ENCODE assay signal across 9 mouse cellular contexts in genomic region chr9:29145901-29146300, GRCm38 (mm10).
DNase-seq lines count a peak whose midpoint lies in the region; ATAC-seq and TF ChIP-seq lines count a peak whose summit lies in the region.
"Had no signal": no experiment of that assay in that cellular context is flagged by ENCODE, and none has a peak within 500 bp of the region (broad histone marks: within the 10 kb centered on the region; RNA-seq: fewer than 3 reads in every experiment).

No protein-coding gene starts in this region.

- no peak overlapping the region for H3K9ac ChIP-seq in neural tube, embryonic 11.5 days (ENCODE audit: low read length)
- H3K9ac ChIP-seq: intestine, embryonic 15.5 days had no signal

- ATAC-seq in neural tube, embryonic 11.5 days (ENCODE audit: insufficient read depth, low FRiP score, low TSS enrichment), result no peak
- ATAC-seq: intestine, embryonic 15.5 days had no signal

- H3K27me3 ChIP-seq in neural tube, embryonic 11.5 days (ENCODE audit: control insufficient read depth, insufficient read depth, low read length), result no peaks in the 10 kb centered on the region
- H3K27me3 ChIP-seq: intestine, embryonic 15.5 days had no signal

- intact Hi-C loops in gastrocnemius, postnatal 36 days (cut with DNase I), result no loop called here

- TF ChIP-seq CTCF in layer of hippocampus, adult 2 months (conservative IDR thresholded peaks at IDR 0.05), result no peak

- no peak overlapping the region for H3K4me2 ChIP-seq in neural tube, embryonic 11.5 days (ENCODE audit: low read depth)
- H3K4me2 ChIP-seq: intestine, embryonic 15.5 days had no signal

- H3K27ac ChIP-seq in layer of hippocampus, adult 2 months, result no peak overlapping the region
- H3K27ac ChIP-seq in neural tube, embryonic 11.5 days (ENCODE audit: low read depth, low read length), result no peak overlapping the region
- H3K27ac ChIP-seq: intestine, embryonic 15.5 days had no signal

- no peak overlapping the region for H3K4me3 ChIP-seq in layer of hippocampus, adult 2 months
- no peak overlapping the region for H3K4me3 ChIP-seq in neural tube, embryonic 11.5 days (ENCODE audit: low read depth, low read length)
- H3K4me3 ChIP-seq: intestine, embryonic 15.5 days had no signal

- peak; percentile 16 for DNase-seq in layer of hippocampus, adult 9-10 months (ENCODE audit: low spot score)
- DNase-seq in layer of hippocampus, adult 2 months (ENCODE audit: low spot score in 2 of 2), result no peak
- DNase-seq in adrenal gland, adult 8-10 months, result peak; percentile 13
- peak; percentile 67 for DNase-seq in heart, postnatal 4 days
- DNase-seq in neural tube, embryonic 11.5 days (ENCODE audit: low spot score), result peak; percentile 56
- DNase-seq in gastrocnemius, postnatal 36 days, result no peak
- no peak for DNase-seq in cerebellum, adult 11-12 months
- no peak for DNase-seq in natural killer cell, adult 2 months (ENCODE audit: low spot score in 2 of 2)

- WGBS in neural tube, embryonic 11.5 days, result 19% methylated on average over 4 of the region's 4 CpGs

- H3K36me3 ChIP-seq in neural tube, embryonic 11.5 days (ENCODE audit: control insufficient read depth, insufficient read depth, low read length), result no peaks in the 10 kb centered on the region
- H3K36me3 ChIP-seq: intestine, embryonic 15.5 days had no signal

- no peaks in the 10 kb centered on the region for H3K9me3 ChIP-seq in neural tube, embryonic 11.5 days (ENCODE audit: control insufficient read depth, low read length)
- H3K9me3 ChIP-seq: intestine, embryonic 15.5 days had no signal

- H3K4me1 ChIP-seq in neural tube, embryonic 11.5 days (ENCODE audit: control insufficient read depth, insufficient read depth, low read length), result no peaks in the 10 kb centered on the region
- H3K4me1 ChIP-seq: intestine, embryonic 15.5 days had no signal

Comparison
In these comparisons a context has a peak if more than half of its experiments do, and no peak if none do; other contexts are left out.
1. DNase-seq: peak in layer of hippocampus, adult 9-10 months (single experiment), adrenal gland, adult 8-10 months (single experiment), heart, postnatal 4 days (single experiment) and neural tube, embryonic 11.5 days (single experiment); none in layer of hippocampus, adult 2 months (0 of 2), gastrocnemius, postnatal 36 days (0 of 2), cerebellum, adult 11-12 months (single experiment) and natural killer cell, adult 2 months (0 of 2).